Mouse (Mus musculus) CH12.LX (cell line): ENCODE data around the gene Rdh5. TPM values are rescaled to one million over a fixed set of nuclear protein-coding genes. Genes with fewer than 3 reads are reported as not detected.

ENCODE experiments used
- DNase-seq: peaks from one replicate; pipeline ENCODE4 v3.0.0-alpha.2; 2013; ENCODE audit errors: extremely low read depth
- H3K27ac ChIP-seq: 2 replicates; pipeline ENCODE4 v1.5.1; 2012; ENCODE audit warnings: low read depth, mild to moderate bottlenecking, control low read depth, moderate library complexity; ENCODE audit not compliant: insufficient read depth
- H3K27me3 ChIP-seq: replicated peaks from 2 replicates; pipeline ENCODE3; 2012; ENCODE audit warnings: inconsistent platforms
- H3K36me3 ChIP-seq, 2 experiments: replicated peaks in 1 of 2; 2 replicates each; pipeline versions ENCODE3 to v1.6.1; 2012; ENCODE audit warnings: inconsistent platforms in 1 of 2, low read length in 1 of 2, mild to moderate bottlenecking in 1 of 2, mixed read lengths in 1 of 2, moderate library complexity in 1 of 2; ENCODE audit not compliant: control insufficient read depth in 1 of 2, insufficient read depth in 1 of 2
- H3K4me1 ChIP-seq, 2 experiments: 2 replicates each; pipeline ENCODE4 v1.6.1; 2012; ENCODE audit warnings: inconsistent platforms in 1 of 2, moderate library complexity in 1 of 2; ENCODE audit not compliant: insufficient read depth in 2 of 2, control insufficient read depth in 1 of 2
- H3K4me2 ChIP-seq: 2 replicates; pipeline ENCODE4 v1.6.1; 2012; ENCODE audit warnings: low read depth, mild to moderate bottlenecking, control low read depth; ENCODE audit not compliant: poor library complexity, insufficient read depth, severe bottlenecking
- H3K4me3 ChIP-seq, 3 experiments: fragments of 150-350 bp in 1 of 3; sonication (generic) in 1 of 3; replicated peaks in 1 of 3; 2 replicates each; pipeline versions ENCODE3 to v1.5.1; 2011 to 2012; ENCODE audit warnings: low read depth in 2 of 3, low read length in 2 of 3, mild to moderate bottlenecking in 2 of 3, moderate library complexity in 2 of 3, control low read depth in 1 of 3, improper control_type of control experiment in 1 of 3, inconsistent platforms in 1 of 3, mixed read lengths in 1 of 3; ENCODE audit not compliant: poor library complexity in 1 of 3
- H3K79me2 ChIP-seq: replicated peaks from 2 replicates; pipeline ENCODE4 v1.6.1; 2012; ENCODE audit warnings: mild to moderate bottlenecking, moderate library complexity; ENCODE audit not compliant: control insufficient read depth, poor library complexity, insufficient read depth, severe bottlenecking; ENCODE audit errors: extremely low read depth
- H3K9ac ChIP-seq: 2 replicates; pipeline ENCODE4 v1.6.1; 2012; ENCODE audit warnings: low read depth, mild to moderate bottlenecking, control low read depth, moderate library complexity; ENCODE audit not compliant: insufficient read depth
- H3K9me3 ChIP-seq: replicated peaks from 2 replicates; pipeline ENCODE3; 2012; ENCODE audit warnings: low read length, inconsistent platforms, mixed read lengths
- BHLHE40 ChIP-seq: IDR thresholded peaks from 2 replicates; pipeline ENCODE4 v1.6.1; 2011; ENCODE audit warnings: mild to moderate bottlenecking, low read depth, low read length, improper control_type of control experiment
- CHD2 ChIP-seq: IDR thresholded peaks from 2 replicates; pipeline ENCODE4 v1.6.1; 2011; ENCODE audit warnings: low read length, improper control_type of control experiment
- E2F4 ChIP-seq: IDR thresholded peaks from 2 replicates; pipeline ENCODE4 v1.6.1; 2011; ENCODE audit warnings: low read depth, low read length, improper control_type of control experiment; ENCODE audit not compliant: insufficient replicate concordance
- ELF1 ChIP-seq: IDR thresholded peaks from 2 replicates; pipeline ENCODE4 v1.6.1; 2014; ENCODE audit warnings: low read depth, mild to moderate bottlenecking, inconsistent platforms, low read length, improper control_type of control experiment
- EP300 ChIP-seq: IDR thresholded peaks from 2 replicates; pipeline ENCODE4 v1.6.1; 2011; ENCODE audit warnings: low read length, improper control_type of control experiment
- GABPA ChIP-seq: IDR thresholded peaks from 2 replicates; pipeline ENCODE4 v1.6.1; 2012; ENCODE audit warnings: low read depth, low read length, improper control_type of control experiment, inconsistent platforms; ENCODE audit not compliant: insufficient replicate concordance
- HCFC1 ChIP-seq: IDR thresholded peaks from 2 replicates; pipeline ENCODE4 v1.6.1; 2012; ENCODE audit warnings: low read depth, mild to moderate bottlenecking, inconsistent platforms, low read length, improper control_type of control experiment
- IRF4 ChIP-seq: IDR thresholded peaks from 2 replicates; pipeline ENCODE4 v1.6.1; 2014; ENCODE audit warnings: low read depth, mild to moderate bottlenecking, inconsistent platforms, low read length, improper control_type of control experiment
- JUN ChIP-seq: IDR thresholded peaks from 2 replicates; pipeline ENCODE4 v1.6.1; 2011; ENCODE audit warnings: low read depth, mild to moderate bottlenecking, low read length, improper control_type of control experiment, moderate library complexity; ENCODE audit not compliant: insufficient read depth
- JUND ChIP-seq: conservative IDR thresholded peaks from 2 replicates; pipeline ENCODE4 v1.6.1; 2011; ENCODE audit warnings: low read depth, low read length, improper control_type of control experiment
- KAT2A ChIP-seq: IDR thresholded peaks from 2 replicates; pipeline ENCODE4 v1.6.1; 2012; ENCODE audit warnings: low read length, improper control_type of control experiment, inconsistent platforms; ENCODE audit not compliant: insufficient replicate concordance
- MAFK ChIP-seq: IDR thresholded peaks from 2 replicates; pipeline ENCODE4 v1.6.1; 2011; ENCODE audit warnings: low read length, improper control_type of control experiment; ENCODE audit not compliant: insufficient replicate concordance
- MAX ChIP-seq: IDR thresholded peaks from 2 replicates; pipeline ENCODE4 v1.6.1; 2011; ENCODE audit warnings: low read length, improper control_type of control experiment
- MAZ ChIP-seq: IDR thresholded peaks from 2 replicates; pipeline ENCODE4 v1.6.1; 2012; ENCODE audit warnings: low read depth, mild to moderate bottlenecking, inconsistent platforms, low read length, improper control_type of control experiment, moderate library complexity
- MEF2A ChIP-seq: IDR thresholded peaks from 2 replicates; pipeline ENCODE4 v1.6.1; 2014; ENCODE audit warnings: low read depth, mild to moderate bottlenecking, inconsistent platforms, low read length, improper control_type of control experiment, borderline replicate concordance
- MXI1 ChIP-seq: IDR thresholded peaks from 2 replicates; pipeline ENCODE4 v1.6.1; 2011; ENCODE audit warnings: mild to moderate bottlenecking, low read depth, low read length, improper control_type of control experiment
- MYC ChIP-seq: IDR thresholded peaks from 2 replicates; pipeline ENCODE4 v1.6.1; 2011; ENCODE audit warnings: low read depth, mild to moderate bottlenecking, improper control_type of control experiment, low read length
- NELFE ChIP-seq: IDR thresholded peaks from 2 replicates; pipeline ENCODE4 v1.6.1; 2011; ENCODE audit warnings: low read depth, low read length, improper control_type of control experiment
- NRF1 ChIP-seq: IDR thresholded peaks from 2 replicates; pipeline ENCODE4 v1.6.1; 2014; ENCODE audit warnings: low read depth, mild to moderate bottlenecking, inconsistent platforms, low read length, improper control_type of control experiment, moderate library complexity
- POLR2AphosphoS2 ChIP-seq: IDR thresholded peaks from 2 replicates; pipeline ENCODE4 v1.6.1; 2011; ENCODE audit warnings: low read depth, low read length, improper control_type of control experiment
- RAD21 ChIP-seq: IDR thresholded peaks from 2 replicates; pipeline ENCODE4 v1.6.1; 2011; ENCODE audit warnings: low read depth, mild to moderate bottlenecking, low read length, improper control_type of control experiment, moderate library complexity
- TBP ChIP-seq: conservative IDR thresholded peaks from 2 replicates; pipeline ENCODE4 v1.6.1; 2011; ENCODE audit warnings: low read depth, low read length, improper control_type of control experiment
- UBTF ChIP-seq: IDR thresholded peaks from 2 replicates; pipeline ENCODE4 v1.6.1; 2012; ENCODE audit warnings: low read depth, mild to moderate bottlenecking, inconsistent platforms, low read length, improper control_type of control experiment, moderate library complexity
- USF2 ChIP-seq: conservative IDR thresholded peaks from 2 replicates; pipeline ENCODE4 v1.6.1; 2011; ENCODE audit warnings: low read depth, low read length, improper control_type of control experiment
- ZC3H11A ChIP-seq: IDR thresholded peaks from 2 replicates; pipeline ENCODE4 v1.6.1; 2012; ENCODE audit warnings: low read depth, mild to moderate bottlenecking, inconsistent platforms, low read length, improper control_type of control experiment
- ZMIZ1 ChIP-seq: IDR thresholded peaks from 2 replicates; pipeline ENCODE4 v1.6.1; 2012; ENCODE audit warnings: low read depth, mild to moderate bottlenecking, inconsistent platforms, low read length, improper control_type of control experiment
- ZNF384 ChIP-seq: IDR thresholded peaks from 2 replicates; pipeline ENCODE4 v1.6.1; 2012; ENCODE audit warnings: low read depth, low read length, improper control_type of control experiment, inconsistent platforms
- dilution Hi-C: fragments of 300-500 bp; cut with MboI; formaldehyde crosslinking; loops from 2 replicates; pipeline ENCODE4 v1.14.3; 2020; ENCODE audit warnings: low sequenced_read_pairs; ENCODE audit not compliant: extremely low pct_unique_long_range_greater_than_20kb, extremely low pct_ligation_motif_present
- in situ Hi-C: fragments of 300-500 bp; cut with MboI; formaldehyde crosslinking; loops from 3 replicates; pipeline ENCODE4 v1.14.3; 2019; ENCODE audit warnings: low sequenced_read_pairs, low pct_ligation_motif_present, low pct_unique_long_range_greater_than_20kb, mixed read lengths
- polyA plus RNA-seq: library from polyadenylated mRNA; unstranded; fragments of >175 nt; gene quantifications from 2 replicates; pipeline ENCODE4 v1.2.1, GENCODE M21; 2012; ENCODE audit warnings: low read depth; ENCODE audit not compliant: insufficient read length
- total RNA-seq, 2 experiments: library from RNA; depleted of rRNA; stranded (reverse); fragments of 300-350 nt in 1 of 2; fragments of >200 nt in 1 of 2; gene quantifications; 2 replicates each; pipeline ENCODE4 v1.2.3; 2012 to 2014

Rdh5 gene
- total and polyA plus RNA-seq, 3 experiments: 4.3 to 6.2 (median 5.2) TPM

DNA sequence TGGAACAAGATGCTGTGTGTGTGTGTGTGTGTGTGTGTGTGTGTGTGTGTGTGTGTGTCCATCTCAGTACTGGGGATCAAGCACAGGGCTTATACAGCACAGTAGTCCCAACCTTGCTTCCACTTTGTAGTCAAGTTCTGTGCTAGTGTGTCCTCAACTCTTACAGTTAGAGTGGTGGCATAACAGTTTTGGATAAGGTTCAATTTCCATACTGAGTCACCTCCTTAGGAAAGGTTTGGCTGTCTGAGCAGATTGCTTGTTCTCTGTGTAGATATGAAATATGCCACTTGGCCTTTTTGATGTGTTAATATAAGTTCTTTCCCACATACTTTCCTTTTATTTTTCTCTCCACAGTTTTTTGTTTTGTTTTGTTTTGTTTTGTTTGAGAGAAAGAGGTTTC lies 44.4 kb downstream of the Rdh5 start:
- dilution Hi-C loops: no loop called here
- no peak overlapping the region for H3K4me2 ChIP-seq
- peaks cover 33 to 73% of the 10 kb centered on the region in 2 experiments for H3K36me3 ChIP-seq
- H3K4me1 ChIP-seq: no peaks in the 10 kb centered on the region
- no peak overlapping the region for H3K27ac ChIP-seq
- H3K9ac ChIP-seq: no peak overlapping the region
- H3K9me3 ChIP-seq: no peaks in the 10 kb centered on the region
- DNase-seq: no peak
- H3K79me2 ChIP-seq: no peaks in the 10 kb centered on the region; the same call in 1 of the 2 replicates
- in situ Hi-C loops: no loop called here
- no peaks in the 10 kb centered on the region for H3K27me3 ChIP-seq
- H3K4me3 ChIP-seq: no peak overlapping the region
- no peak for TF ChIP-seq POLR2AphosphoS2
- no peak for TF ChIP-seq ELF1
- TF ChIP-seq UBTF: no peak
- no peak for TF ChIP-seq KAT2A
- TF ChIP-seq MAZ: no peak
- no peak for TF ChIP-seq E2F4
- TF ChIP-seq MYC: no peak
- no peak for TF ChIP-seq HCFC1
- no peak for TF ChIP-seq JUN
- no peak for TF ChIP-seq EP300
- TF ChIP-seq ZC3H11A: no peak
- TF ChIP-seq MAFK: no peak
- no peak for TF ChIP-seq GABPA
- TF ChIP-seq MEF2A: no peak
- TF ChIP-seq CHD2: no peak
- TF ChIP-seq MAX: no peak
- no peak for TF ChIP-seq JUND
- no peak for TF ChIP-seq ZNF384
- no peak for TF ChIP-seq RAD21

DNA sequence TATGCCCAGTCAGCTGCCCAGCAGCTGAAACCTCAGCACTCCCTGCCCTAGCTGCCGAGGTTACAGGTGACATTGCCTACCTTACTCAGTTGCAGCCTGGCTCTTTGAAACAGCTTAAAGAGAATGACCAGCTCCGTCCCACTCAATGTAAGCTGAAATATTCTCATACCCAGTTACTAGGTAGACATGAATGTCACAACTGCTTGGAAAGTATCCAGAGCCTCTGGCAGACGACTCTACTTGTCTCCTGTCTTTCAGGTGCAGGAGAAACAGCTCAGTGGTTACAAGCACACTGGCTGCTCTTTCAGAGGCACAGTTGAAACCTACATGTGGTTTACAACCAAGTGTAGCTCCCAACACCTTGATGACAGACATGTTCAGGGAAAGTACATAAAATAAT lies 52.3 kb downstream of the Rdh5 start:
- dilution Hi-C loops (no loop called here), in situ Hi-C loops (no loop called here)

More for the DNA sequence above, 52.3 kb downstream of the Rdh5 start:
- H3K4me2 ChIP-seq: no peak overlapping the region
- no peak overlapping the region for H3K9ac ChIP-seq
- no peaks in the 10 kb centered on the region; the same call in 1 of the 2 replicates for H3K79me2 ChIP-seq
- H3K9me3 ChIP-seq: no peaks in the 10 kb centered on the region
- TF ChIP-seq HCFC1 (no peak), EP300 (no peak), MAX (no peak), NELFE (no peak), USF2 (no peak), MEF2A (no peak), RAD21 (no peak), BHLHE40 (no peak), MYC (no peak), MXI1 (no peak), ZMIZ1 (no peak), JUN (no peak), MAZ (no peak), IRF4 (no peak), TBP (no peak), KAT2A (no peak), CHD2 (no peak), NRF1 (no peak)
- TF ChIP-seq, all 38 proteins: peak for 0
- no peak overlapping the region for H3K4me3 ChIP-seq
- H3K4me1 ChIP-seq: peaks cover 0 to 3% of the 10 kb centered on the region in 2 experiments; a peak in 1 of 4 replicates
- H3K27ac ChIP-seq: no peak overlapping the region
- DNase-seq: no peak
- H3K36me3 ChIP-seq: peaks cover 45 to 83% of the 10 kb centered on the region in 2 experiments
- H3K27me3 ChIP-seq: no peaks in the 10 kb centered on the region
